Mouse (Mus musculus): ENCODE results near the gene Egfl7. TPM values are rescaled to one million over a fixed set of nuclear protein-coding genes. Genes with fewer than 3 reads are reported as not detected.

The Egfl7 gene
- polyA plus RNA-seq, 1 experiment from 2014 or later: 58.4 TPM

GRCm38 (mm10) chr2:26597810-26598209 lies 18.0 kb downstream of the Egfl7 start:
- 81% methylated on average over 2 of the region's 2 CpGs for WGBS
- H3K4me2 ChIP-seq (ENCODE audit: low read depth, low read length, severe bottlenecking): no peak overlapping the region
- H3K36me3 ChIP-seq (ENCODE audit: control insufficient read depth, insufficient read depth, low read length): no peaks in the 10 kb centered on the region
- no peaks in the 10 kb centered on the region for H3K4me1 ChIP-seq (replicated peaks; ENCODE audit: control insufficient read depth, insufficient read depth, low read length)
- ATAC-seq (replicated peaks; ENCODE audit: low FRiP score) (no peak), DNase-seq (ENCODE audit: low spot score) (no peak)
- H3K4me3 ChIP-seq (ENCODE audit: low read depth, low read length): no peak overlapping the region
- no peak overlapping the region for H3K9ac ChIP-seq (ENCODE audit: low read length)
- H3K9me3 ChIP-seq (ENCODE audit: control insufficient read depth, low read length): no peaks in the 10 kb centered on the region
- no peak overlapping the region for H3K27ac ChIP-seq (ENCODE audit: low read depth, low read length)
- peaks cover 3% of the 10 kb centered on the region for H3K27me3 ChIP-seq (ENCODE audit: control insufficient read depth, insufficient read depth, low read length)

GRCm38 (mm10) chr2:26598462-26598861 lies 18.6 kb downstream of the Egfl7 start:
- Histone ChIP-seq H3K9ac (ENCODE audit: low read length) (no peak overlapping the region), H3K4me3 (ENCODE audit: low read depth, low read length) (no peak overlapping the region), H3K4me1 (replicated peaks; ENCODE audit: control insufficient read depth, insufficient read depth, low read length) (0 out of 2 replicates have a peak, but pooled peaks cover 1% of the 10 kb centered on the region), H3K4me2 (ENCODE audit: low read depth, low read length, severe bottlenecking) (no peak overlapping the region), H3K27me3 (ENCODE audit: control insufficient read depth, insufficient read depth, low read length) (peaks cover 10% of the 10 kb centered on the region), H3K9me3 (ENCODE audit: control insufficient read depth, low read length) (no peaks in the 10 kb centered on the region), H3K36me3 (ENCODE audit: control insufficient read depth, insufficient read depth, low read length) (no peaks in the 10 kb centered on the region), H3K27ac (ENCODE audit: low read depth, low read length) (no peak overlapping the region)
- 89% methylated on average over 3 of the region's 3 CpGs for WGBS
- ATAC-seq (replicated peaks; ENCODE audit: low FRiP score) (no peak), DNase-seq (ENCODE audit: low spot score) (no peak)

- DNase-seq (ENCODE audit: low spot score) (no peak), ATAC-seq (replicated peaks; ENCODE audit: low FRiP score) (no peak)
These were observed 20.2 kb downstream of the Egfl7 start for GRCm38 (mm10) chr2:26599965-26600364.

GRCm38 (mm10) chr2:26600664-26601063 lies 20.9 kb downstream of the Egfl7 start:
- H3K9ac ChIP-seq (ENCODE audit: low read length): no peak overlapping the region
- peaks cover 24% of the 10 kb centered on the region for H3K27me3 ChIP-seq (ENCODE audit: control insufficient read depth, insufficient read depth, low read length)
- 88% methylated on average over 2 of the region's 2 CpGs for WGBS
- H3K36me3 ChIP-seq (ENCODE audit: control insufficient read depth, insufficient read depth, low read length): no peaks in the 10 kb centered on the region
- H3K27ac ChIP-seq (ENCODE audit: low read depth, low read length): no peak overlapping the region
- DNase-seq (ENCODE audit: low spot score): no peak
- peaks cover 6% of the 10 kb centered on the region; the same call in 1 of the 2 replicates for H3K4me1 ChIP-seq (replicated peaks; ENCODE audit: control insufficient read depth, insufficient read depth, low read length)
- H3K4me3 ChIP-seq (ENCODE audit: low read depth, low read length): no peak overlapping the region
- H3K9me3 ChIP-seq (ENCODE audit: control insufficient read depth, low read length): no peaks in the 10 kb centered on the region
- ATAC-seq (replicated peaks; ENCODE audit: low FRiP score): no peak
- H3K4me2 ChIP-seq (ENCODE audit: low read depth, low read length, severe bottlenecking): no peak overlapping the region

More at GRCm38 (mm10) chr2:26599965-26600364, 20.2 kb downstream of the Egfl7 start:
- H3K4me2 ChIP-seq (ENCODE audit: low read depth, low read length, severe bottlenecking): no peak overlapping the region
- no peaks in the 10 kb centered on the region for H3K9me3 ChIP-seq (ENCODE audit: control insufficient read depth, low read length)
- H3K36me3 ChIP-seq (ENCODE audit: control insufficient read depth, insufficient read depth, low read length): no peaks in the 10 kb centered on the region
- H3K27me3 ChIP-seq (ENCODE audit: control insufficient read depth, insufficient read depth, low read length): peaks cover 24% of the 10 kb centered on the region
- H3K27ac ChIP-seq (ENCODE audit: low read depth, low read length): no peak overlapping the region
- peaks cover 6% of the 10 kb centered on the region; the same call in 1 of the 2 replicates for H3K4me1 ChIP-seq (replicated peaks; ENCODE audit: control insufficient read depth, insufficient read depth, low read length)
- no peak overlapping the region for H3K4me3 ChIP-seq (ENCODE audit: low read depth, low read length)
- no peak overlapping the region for H3K9ac ChIP-seq (ENCODE audit: low read length)
- 88% methylated on average over 4 of the region's 4 CpGs for WGBS

- peaks cover 24% of the 10 kb centered on the region for H3K27me3 ChIP-seq (ENCODE audit: control insufficient read depth, insufficient read depth, low read length)
- H3K36me3 ChIP-seq (ENCODE audit: control insufficient read depth, insufficient read depth, low read length): no peaks in the 10 kb centered on the region
- WGBS: 86% methylated on average over 1 of the region's 1 CpGs
These were observed 21.8 kb downstream of the Egfl7 start for GRCm38 (mm10) chr2:26601595-26601994.

GRCm38 (mm10) chr2:26602631-26603030 lies 22.8 kb downstream of the Egfl7 start:
- WGBS: 85% methylated on average over 5 of the region's 5 CpGs
- Histone ChIP-seq H3K4me2 (ENCODE audit: low read depth, low read length, severe bottlenecking) (no peak overlapping the region), H3K9ac (ENCODE audit: low read length) (no peak overlapping the region), H3K4me3 (ENCODE audit: low read depth, low read length) (no peak overlapping the region), H3K27ac (ENCODE audit: low read depth, low read length) (no peak overlapping the region), H3K9me3 (ENCODE audit: control insufficient read depth, low read length) (no peaks in the 10 kb centered on the region), H3K4me1 (replicated peaks; ENCODE audit: control insufficient read depth, insufficient read depth, low read length) (peaks cover 6% of the 10 kb centered on the region; the same call in 1 of the 2 replicates), H3K27me3 (ENCODE audit: control insufficient read depth, insufficient read depth, low read length) (peaks cover 24% of the 10 kb centered on the region), H3K36me3 (ENCODE audit: control insufficient read depth, insufficient read depth, low read length) (no peaks in the 10 kb centered on the region)
- ATAC-seq (replicated peaks; ENCODE audit: low FRiP score): no peak
- no peak for DNase-seq (ENCODE audit: low spot score)

More at GRCm38 (mm10) chr2:26601595-26601994, 21.8 kb downstream of the Egfl7 start:
- H3K9me3 ChIP-seq (ENCODE audit: control insufficient read depth, low read length): no peaks in the 10 kb centered on the region
- H3K4me2 ChIP-seq (ENCODE audit: low read depth, low read length, severe bottlenecking): no peak overlapping the region
- ATAC-seq (replicated peaks; ENCODE audit: low FRiP score) (no peak), DNase-seq (ENCODE audit: low spot score) (no peak)
- H3K4me3 ChIP-seq (ENCODE audit: low read depth, low read length): no peak overlapping the region
- no peak overlapping the region for H3K9ac ChIP-seq (ENCODE audit: low read length)
- peaks cover 6% of the 10 kb centered on the region; the same call in 1 of the 2 replicates for H3K4me1 ChIP-seq (replicated peaks; ENCODE audit: control insufficient read depth, insufficient read depth, low read length)
- no peak overlapping the region for H3K27ac ChIP-seq (ENCODE audit: low read depth, low read length)

GRCm38 (mm10) chr2:26603159-26603558 lies 23.3 kb downstream of the Egfl7 start:
- H3K9ac ChIP-seq (ENCODE audit: low read length): peak overlapping the region; percentile 62
- no peak for ATAC-seq (replicated peaks; ENCODE audit: low FRiP score)

GRCm38 (mm10) chr2:26603720-26604671 lies 24.2 kb downstream of the Egfl7 start, which contains the start of gene Agpat2:
TSS of gene Agpat2 (minus strand) at chr2:26604417.
- Histone ChIP-seq H3K4me1 (replicated peaks; ENCODE audit: control insufficient read depth, insufficient read depth, low read length) (peaks cover 6% of the 10 kb centered on the region; the same call in 1 of the 2 replicates), H3K4me3 (ENCODE audit: low read depth, low read length) (peak within 1 kb of the TSS; percentile 51), H3K27me3 (ENCODE audit: control insufficient read depth, insufficient read depth, low read length) (peaks cover 24% of the 10 kb centered on the region), H3K9me3 (ENCODE audit: control insufficient read depth, low read length) (no peaks in the 10 kb centered on the region), H3K4me2 (ENCODE audit: low read depth, low read length, severe bottlenecking) (peak within 1 kb of the TSS; percentile 61), H3K27ac (ENCODE audit: low read depth, low read length) (no peak within 1 kb of the TSS), H3K36me3 (ENCODE audit: control insufficient read depth, insufficient read depth, low read length) (no peaks in the 10 kb centered on the region), H3K9ac (ENCODE audit: low read length) (peak within 1 kb of the TSS; percentile 62)
- peak; percentile 80 for DNase-seq (ENCODE audit: low spot score)
- peak; percentile 76 for ATAC-seq (replicated peaks; ENCODE audit: low FRiP score)
- WGBS: under 1% methylated on average over 96 of the region's 103 CpGs

More at GRCm38 (mm10) chr2:26603159-26603558, 23.3 kb downstream of the Egfl7 start:
- Histone ChIP-seq H3K4me3 (ENCODE audit: low read depth, low read length) (peak overlapping the region; percentile 51), H3K36me3 (ENCODE audit: control insufficient read depth, insufficient read depth, low read length) (no peaks in the 10 kb centered on the region), H3K4me2 (ENCODE audit: low read depth, low read length, severe bottlenecking) (peak overlapping the region; percentile 61), H3K27me3 (ENCODE audit: control insufficient read depth, insufficient read depth, low read length) (peaks cover 24% of the 10 kb centered on the region), H3K27ac (ENCODE audit: low read depth, low read length) (no peak overlapping the region), H3K4me1 (replicated peaks; ENCODE audit: control insufficient read depth, insufficient read depth, low read length) (peaks cover 6% of the 10 kb centered on the region; the same call in 1 of the 2 replicates), H3K9me3 (ENCODE audit: control insufficient read depth, low read length) (no peaks in the 10 kb centered on the region)
- DNase-seq (ENCODE audit: low spot score): no peak
- 25% methylated on average over 6 of the region's 6 CpGs for WGBS

Measured in forebrain, embryonic 11.5 days (tissue).